Mouse (Mus musculus) liver, postnatal 0 days (tissue): ENCODE results near the gene Sec14l5. TPM values are rescaled to one million over a fixed set of nuclear protein-coding genes. Genes with fewer than 3 reads are reported as not detected.

Experiments
- ATAC-seq: fragments of 200-750 bp; cut with Nextera tagmentation; 2 replicates; pipeline ENCODE4 v1.8.0; 2017; ENCODE audit warnings: mild to moderate bottlenecking, moderate library complexity
- DNase-seq: peaks from one replicate; pipeline ENCODE4 v3.0.0-alpha.2; 2016
- H3K27ac ChIP-seq: fragments of 300-500 bp; sonication (generic); 2 replicates; pipeline ENCODE4 v1.5.1; 2014; ENCODE audit warnings: antibody characterized with exemption, moderate library complexity, mild to moderate bottlenecking, low read depth
- H3K27me3 ChIP-seq: fragments of 300-500 bp; sonication (generic); 2 replicates; pipeline ENCODE4 v1.6.1; 2014; ENCODE audit warnings: low read length, control low read depth, mixed read lengths; ENCODE audit not compliant: insufficient read depth
- H3K36me3 ChIP-seq: fragments of 300-500 bp; sonication (generic); replicated peaks from 2 replicates; pipeline ENCODE4 v1.6.1; 2014; ENCODE audit warnings: mild to moderate bottlenecking, control low read depth, low read length, moderate library complexity, mixed read lengths; ENCODE audit not compliant: insufficient read depth
- H3K4me1 ChIP-seq: fragments of 300-500 bp; sonication (generic); 2 replicates; pipeline ENCODE4 v1.6.1; 2014; ENCODE audit warnings: antibody characterized with exemption, mild to moderate bottlenecking, control low read depth; ENCODE audit not compliant: insufficient read depth
- H3K4me2 ChIP-seq: fragments of 300-500 bp; sonication (generic); 2 replicates; pipeline ENCODE4 v1.6.1; 2014; ENCODE audit warnings: low read depth, mild to moderate bottlenecking, low read length, moderate library complexity, mixed read lengths
- H3K4me3 ChIP-seq: fragments of 300-500 bp; sonication (generic); 2 replicates; pipeline ENCODE4 v1.5.1; 2014; ENCODE audit warnings: low read depth, low read length
- H3K9ac ChIP-seq: fragments of 300-500 bp; sonication (generic); replicated peaks from 2 replicates; pipeline ENCODE4 v1.6.1; 2014; ENCODE audit warnings: mild to moderate bottlenecking, moderate library complexity
- H3K9me3 ChIP-seq: fragments of 300-500 bp; sonication (generic); 2 replicates; pipeline ENCODE4 v1.6.1; 2016; ENCODE audit warnings: mild to moderate bottlenecking, control low read depth, low read length, mixed read lengths
- CTCF ChIP-seq: sonication (generic); IDR thresholded peaks from 2 replicates; pipeline ENCODE4 v1.5.1; 2016; ENCODE audit warnings: antibody characterized with exemption, low read depth
- EP300 ChIP-seq: IDR thresholded peaks from 2 replicates; pipeline ENCODE4 v1.6.1; 2016; ENCODE audit warnings: antibody characterized with exemption, low read depth, mild to moderate bottlenecking
- WGBS: fragments of 180-500 bp; shearing (Covaris S2); extraction: QIAGEN DNeasy Blood & Tissue Kit; methylation state at CpG from one replicate; pipeline ENCODE4 v1.1.7; 2014; ENCODE audit not compliant: insufficient replicate concordance; 5-methylcytosine and 5-hydroxymethylcytosine counted together
- polyA plus RNA-seq: library from polyadenylated mRNA; unstranded; fragments of >200 nt; fragmentation: Nextera tagmentation; extraction: Ambion mirVana; gene quantifications from 2 replicates; pipeline ENCODE4 v1.2.1, GENCODE M21; 2015

Gene Sec14l5
- polyA plus RNA-seq, 1 experiment from 2014 or later = 0.04 TPM

DNA sequence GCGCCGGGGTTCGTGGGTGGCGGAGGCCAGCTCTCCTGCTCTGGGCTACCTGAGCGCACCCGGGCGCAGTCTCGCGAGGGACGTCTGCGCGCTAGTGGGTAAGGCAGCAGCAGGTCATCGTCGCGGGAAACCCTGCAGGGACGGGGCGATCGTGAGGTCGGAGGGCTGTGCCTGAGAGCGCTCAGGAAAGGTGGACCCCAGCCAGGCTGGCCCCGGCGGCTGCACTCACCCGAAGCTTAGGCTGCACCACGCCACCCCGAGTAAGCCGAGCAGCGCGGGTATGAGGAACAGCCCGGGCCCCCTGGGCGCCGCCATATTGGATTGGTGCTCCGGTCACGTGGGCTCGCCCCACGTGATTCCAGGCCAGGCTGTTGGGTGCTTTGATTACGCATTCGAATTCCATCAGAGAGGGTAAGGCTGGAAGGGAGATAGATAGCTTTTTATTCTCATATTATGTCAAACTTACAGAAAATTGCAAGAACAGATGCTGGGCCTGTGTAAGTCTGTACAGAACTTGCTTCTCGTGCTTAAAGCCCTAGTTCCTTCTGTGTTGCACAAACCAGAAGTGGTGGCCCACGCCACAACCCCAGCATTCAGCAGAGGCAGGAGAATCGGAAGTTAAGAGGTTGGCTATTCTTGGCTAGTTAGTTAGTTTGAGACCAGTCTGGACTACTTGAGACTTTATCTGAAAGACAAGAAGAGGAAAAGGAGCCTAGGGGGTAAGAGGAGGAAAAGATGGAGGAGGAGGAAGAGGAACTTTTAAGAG, 56.9 kb downstream of the Sec14l5 start, which contains the start of gene Nagpa:
Gene Nagpa (minus strand): TSS at position 345 of the 766 bp plus-strand sequence.
- ATAC-seq (peak; percentile 87), DNase-seq (peak; percentile 85)
- no peaks in the 10 kb centered on the region for H3K9me3 ChIP-seq
- peak within 1 kb of the TSS; percentile 52 for H3K27ac ChIP-seq
- H3K4me3 ChIP-seq = peak within 1 kb of the TSS; percentile 91
- peaks cover 13% of the 10 kb centered on the region for H3K36me3 ChIP-seq
- H3K27me3 ChIP-seq = no peaks in the 10 kb centered on the region
- TF ChIP-seq CTCF (no peak), EP300 (no peak)
- peaks cover 9% of the 10 kb centered on the region for H3K4me1 ChIP-seq
- H3K4me2 ChIP-seq = peak within 1 kb of the TSS; percentile 93
- peak within 1 kb of the TSS; percentile 76 for H3K9ac ChIP-seq
- 2% methylated on average over 39 of the region's 40 CpGs for WGBS

DNA sequence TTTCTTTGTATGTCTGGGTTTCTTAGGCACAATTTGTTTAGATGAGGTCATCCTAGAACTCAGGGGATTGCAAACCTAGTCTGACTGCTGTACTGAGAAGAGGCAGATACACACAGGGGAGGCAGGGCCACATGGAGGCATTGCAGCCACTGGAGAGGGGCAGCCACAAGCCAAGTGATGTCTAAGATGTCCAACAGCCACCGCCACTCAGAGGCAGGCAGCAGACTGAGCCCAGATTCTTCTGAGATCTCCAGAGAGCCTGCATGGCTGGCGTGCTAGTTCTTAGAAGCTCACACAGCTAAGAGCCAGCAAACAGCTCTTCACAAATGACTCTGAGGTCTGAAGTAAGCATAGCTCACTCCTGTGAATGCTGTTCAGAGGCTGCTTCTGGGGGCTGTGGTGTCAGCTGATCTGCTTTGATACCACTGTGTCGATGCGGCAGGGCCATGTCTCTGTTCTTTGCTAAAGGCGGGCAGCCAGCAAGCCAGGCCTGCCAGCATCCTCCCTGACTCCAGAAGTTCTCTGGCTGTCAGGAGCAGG, 58.6 kb downstream of the Sec14l5 start:
- DNase-seq (no peak), ATAC-seq (no peak)
- WGBS = 83% methylated on average over 5 of the region's 5 CpGs
- H3K4me3 ChIP-seq = no peak overlapping the region
- H3K9ac ChIP-seq = no peak overlapping the region
- peaks cover 2% of the 10 kb centered on the region; the same call in 1 of the 2 replicates for H3K36me3 ChIP-seq
- H3K4me1 ChIP-seq = peaks cover 9% of the 10 kb centered on the region
- H3K9me3 ChIP-seq = no peaks in the 10 kb centered on the region
- no peaks in the 10 kb centered on the region for H3K27me3 ChIP-seq
- no peak overlapping the region for H3K27ac ChIP-seq
- TF ChIP-seq EP300 = no peak
- TF ChIP-seq CTCF = no peak
- H3K4me2 ChIP-seq = no peak overlapping the region

- no peak overlapping the region for H3K9ac ChIP-seq
- 59% methylated on average over 5 of the region's 5 CpGs for WGBS
These were observed 59.1 kb downstream of the Sec14l5 start for GRCm38 (mm10) chr16:5206051-5206450.

GRCm38 (mm10) chr16:5210365-5210764, 63.5 kb downstream of the Sec14l5 start:
- Histone ChIP-seq H3K36me3 (no peaks in the 10 kb centered on the region), H3K27me3 (no peaks in the 10 kb centered on the region), H3K27ac (no peak overlapping the region), H3K9me3 (no peaks in the 10 kb centered on the region), H3K9ac (no peak overlapping the region), H3K4me3 (no peak overlapping the region), H3K4me1 (no peaks in the 10 kb centered on the region), H3K4me2 (no peak overlapping the region)
- 29% methylated on average over 2 of the region's 2 CpGs for WGBS
- no peak for ATAC-seq
- no peak for DNase-seq
- TF ChIP-seq CTCF (no peak), EP300 (no peak)

More at GRCm38 (mm10) chr16:5206051-5206450, 59.1 kb downstream of the Sec14l5 start:
- Histone ChIP-seq H3K27me3 (no peaks in the 10 kb centered on the region), H3K36me3 (no peaks in the 10 kb centered on the region), H3K4me3 (no peak overlapping the region), H3K27ac (no peak overlapping the region), H3K9me3 (no peaks in the 10 kb centered on the region), H3K4me1 (peaks cover 9% of the 10 kb centered on the region), H3K4me2 (no peak overlapping the region)
- no peak for ATAC-seq
- no peak for TF ChIP-seq EP300
- no peak for TF ChIP-seq CTCF
- DNase-seq = no peak

DNA sequence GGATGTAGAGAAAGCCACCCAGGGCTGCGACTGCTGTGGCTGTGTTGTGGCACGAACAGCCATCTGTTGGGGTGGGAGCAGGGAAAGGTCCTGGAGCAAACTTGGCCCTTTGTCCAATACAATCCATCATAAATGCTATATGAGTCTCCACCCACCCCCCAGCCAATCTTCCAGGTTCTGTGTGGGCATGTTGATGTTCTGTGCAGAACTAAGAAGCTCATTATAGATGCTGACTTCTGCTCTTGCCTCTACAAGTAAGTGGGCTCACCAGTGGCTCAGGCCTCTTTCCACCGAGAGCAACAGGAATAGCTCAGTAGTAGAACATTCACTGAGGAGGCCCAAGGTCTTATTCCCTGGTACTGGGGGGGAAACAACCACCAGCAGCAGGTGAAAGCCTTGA, 65.2 kb downstream of the Sec14l5 start:
- no peak for TF ChIP-seq EP300
- ATAC-seq = no peak
- 77% methylated on average over 3 of the region's 3 CpGs for WGBS

GRCm38 (mm10) chr16:5214126-5214525, 67.2 kb downstream of the Sec14l5 start:
- no peaks in the 10 kb centered on the region for H3K9me3 ChIP-seq
- H3K4me2 ChIP-seq = no peak overlapping the region
- ATAC-seq (no peak), DNase-seq (no peak)
- TF ChIP-seq EP300 (no peak), CTCF (no peak)
- no peak overlapping the region for H3K9ac ChIP-seq
- no peaks in the 10 kb centered on the region for H3K36me3 ChIP-seq
- H3K4me1 ChIP-seq = no peaks in the 10 kb centered on the region
- H3K4me3 ChIP-seq = no peak overlapping the region
- 90% methylated on average over 2 of the region's 2 CpGs for WGBS
- H3K27me3 ChIP-seq = no peaks in the 10 kb centered on the region
- no peak overlapping the region for H3K27ac ChIP-seq

More for the DNA sequence above, 65.2 kb downstream of the Sec14l5 start:
- H3K9ac ChIP-seq = no peak overlapping the region
- H3K4me1 ChIP-seq = no peaks in the 10 kb centered on the region
- H3K36me3 ChIP-seq = no peaks in the 10 kb centered on the region
- DNase-seq = no peak
- H3K27ac ChIP-seq = no peak overlapping the region
- no peaks in the 10 kb centered on the region for H3K9me3 ChIP-seq
- H3K4me2 ChIP-seq = no peak overlapping the region
- no peaks in the 10 kb centered on the region for H3K27me3 ChIP-seq
- no peak overlapping the region for H3K4me3 ChIP-seq
